Mouse (Mus musculus): Measurements from ENCODE around the gene B4galnt1.
A peak's percentile ranks its signal among the peaks of the same experiment; 100 is the strongest.
"Not testable (repeated sequence)": the region's sequence is repeated elsewhere in the genome, so short reads cannot be mapped to it uniquely, and the experiment has no call there.

B4galnt1 gene

DNA sequence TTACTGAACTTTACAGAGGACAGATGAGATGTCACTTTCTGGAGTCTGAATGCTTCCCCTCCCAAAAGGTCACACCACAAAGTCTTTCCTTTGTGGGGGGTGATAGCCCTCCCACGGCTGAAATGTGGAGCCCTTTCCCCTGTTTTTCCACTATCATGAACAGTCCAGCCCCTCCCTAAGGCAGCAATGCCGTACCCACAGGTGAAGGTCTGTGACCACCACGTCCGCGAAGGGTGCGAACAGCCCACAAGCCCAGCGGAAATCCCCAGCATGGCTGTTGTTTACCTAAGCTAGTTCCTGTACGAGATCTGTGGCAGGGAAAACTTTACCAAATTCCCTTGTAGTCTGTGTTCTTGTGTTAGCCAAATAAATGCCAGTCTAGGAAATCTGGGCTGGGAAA lies 23.5 kb upstream of the B4galnt1 start:
- DNase-seq (ENCODE audit: low spot score in 2 of 2), result no peak

DNA sequence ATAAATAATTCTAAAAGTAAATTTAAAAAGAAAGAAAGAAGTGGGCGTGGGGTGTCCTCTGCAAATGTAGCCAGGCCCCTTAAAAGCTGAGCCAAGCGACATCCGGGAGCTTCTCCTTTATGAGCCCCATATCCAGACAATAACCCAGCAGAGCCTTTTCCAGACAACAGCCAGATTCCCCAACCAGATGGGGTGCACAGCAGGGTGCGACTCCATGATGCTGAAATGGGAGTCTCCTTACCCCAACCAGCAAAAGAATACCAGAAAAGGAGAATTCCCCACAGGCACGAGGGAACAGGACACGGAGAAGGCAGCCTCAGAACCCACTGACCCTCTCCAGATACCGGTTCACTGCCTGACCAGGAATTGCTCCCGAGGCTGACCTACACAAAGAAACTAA lies 21.8 kb upstream of the B4galnt1 start:
- no peak for DNase-seq (ENCODE audit: low spot score in 2 of 2)

DNA sequence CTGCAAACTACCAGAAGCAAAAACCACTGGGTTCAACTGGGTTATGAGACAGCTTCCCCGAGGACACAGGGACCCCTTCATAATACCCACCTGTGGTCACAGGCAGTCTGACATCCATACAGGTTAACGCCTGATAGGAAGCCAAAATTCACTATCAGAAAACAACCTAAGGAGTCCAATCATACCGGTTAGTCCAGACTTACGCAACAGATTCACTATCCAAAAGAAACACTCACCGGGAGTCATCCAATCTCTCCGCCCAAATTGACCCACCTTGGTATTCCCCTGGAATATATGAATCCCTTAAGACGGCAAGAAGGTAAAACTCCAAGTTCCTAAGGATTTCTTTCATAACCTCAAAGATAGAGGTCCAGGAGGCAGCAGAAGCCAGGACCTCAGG lies 20.5 kb upstream of the B4galnt1 start:
- DNase-seq (ENCODE audit: low spot score in 2 of 2), result no peak

DNA sequence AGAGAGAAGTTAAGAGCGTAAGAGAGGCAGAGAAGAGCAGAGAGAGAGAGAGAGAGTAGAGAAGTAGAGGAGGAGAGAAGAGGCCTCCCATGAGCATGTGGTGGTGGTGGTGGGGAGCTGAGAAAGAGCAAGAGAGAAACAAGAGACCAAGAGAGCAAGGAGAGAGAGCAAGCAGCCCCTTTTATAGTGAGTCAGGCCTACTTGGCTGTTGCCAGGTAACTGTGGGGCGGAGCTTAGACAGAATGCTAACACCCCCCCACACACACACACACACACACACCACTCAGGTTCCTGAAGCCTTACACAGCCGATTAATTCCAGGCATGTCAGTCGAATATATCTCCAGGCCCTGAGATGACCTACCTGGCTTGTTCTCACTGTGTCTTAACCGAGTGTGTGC lies 19.7 kb upstream of the B4galnt1 start:
- DNase-seq (ENCODE audit: low spot score in 2 of 2), result no peak

DNA sequence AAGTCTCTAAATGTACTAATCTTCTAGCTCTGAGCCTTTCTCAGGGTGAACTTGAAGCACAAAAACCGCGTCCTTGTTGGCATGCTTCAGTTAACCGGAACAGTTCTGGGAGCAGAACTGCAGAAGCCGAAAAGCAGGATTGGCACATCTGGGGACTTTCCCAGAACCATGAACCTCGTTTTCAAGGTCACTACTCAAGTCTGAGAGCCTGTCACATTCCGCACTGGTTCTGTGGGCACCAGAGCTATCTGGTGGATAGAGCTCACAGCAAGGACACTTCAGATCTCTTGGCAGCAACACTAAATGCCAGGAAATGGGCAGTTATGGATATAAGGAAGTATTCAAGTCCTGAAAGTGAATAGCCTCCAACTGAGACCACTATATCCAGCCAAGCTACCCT lies 17.9 kb upstream of the B4galnt1 start:
- no peak for DNase-seq (ENCODE audit: low spot score in 2 of 2)

DNA sequence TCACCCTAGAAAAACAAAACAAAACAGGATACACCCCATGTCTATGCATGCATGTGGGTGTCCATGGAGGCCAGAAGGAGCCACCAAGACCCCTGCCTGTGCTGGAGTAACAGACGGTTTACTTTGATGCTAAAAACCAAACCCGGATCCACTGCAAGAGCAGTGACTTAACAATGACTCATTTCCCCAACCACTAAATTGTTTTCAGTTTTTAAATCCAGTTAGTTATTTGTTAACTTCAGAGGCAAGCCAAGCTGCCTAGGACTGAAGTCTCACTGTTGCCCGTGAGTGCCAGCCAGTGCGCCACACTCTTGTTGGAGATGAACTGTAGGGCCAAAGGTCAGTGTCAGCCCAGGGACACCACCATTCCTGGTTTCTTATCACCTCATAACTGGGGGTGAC lies 14.6 kb upstream of the B4galnt1 start:
- no peak for DNase-seq (ENCODE audit: low spot score in 2 of 2)

DNA sequence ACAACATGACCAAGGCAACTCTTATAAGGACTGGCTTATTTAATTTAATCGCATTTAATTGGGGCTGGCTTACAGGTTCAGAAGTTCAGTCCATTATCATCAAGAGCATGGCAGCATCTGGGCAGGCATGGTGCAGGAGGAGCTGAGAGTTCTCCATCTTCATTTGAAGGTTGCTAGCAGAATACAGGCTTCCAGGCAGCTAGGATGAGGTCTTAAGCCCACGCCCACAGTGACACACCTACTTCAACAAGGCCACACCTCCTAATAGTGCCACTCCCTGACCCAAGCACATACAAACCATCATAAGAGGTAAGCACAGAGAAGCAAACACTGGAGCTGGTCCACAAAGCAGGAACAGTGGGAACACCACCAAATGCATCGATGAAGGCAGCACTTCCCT lies 13.8 kb upstream of the B4galnt1 start:
- not testable (repeated sequence) for DNase-seq (ENCODE audit: low spot score in 2 of 2)

DNA sequence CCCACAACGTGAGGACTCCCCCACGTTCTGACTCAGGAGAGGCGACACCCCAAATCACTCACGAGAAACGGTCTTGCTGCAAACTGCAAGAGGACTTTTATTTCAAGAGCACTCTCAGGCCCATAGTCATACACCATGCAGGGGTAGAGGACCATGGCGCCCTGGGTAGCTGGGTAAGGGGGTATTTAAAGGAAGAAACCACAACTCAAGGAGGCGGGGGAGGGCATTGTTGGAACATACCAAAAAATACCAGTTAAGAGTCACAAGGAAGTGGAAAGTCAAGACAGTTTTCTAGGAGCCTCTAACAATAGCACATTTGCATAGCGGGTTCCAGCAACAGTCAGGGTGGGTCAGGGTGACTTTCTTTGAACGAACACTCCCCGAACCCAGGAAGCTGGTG lies 12.5 kb upstream of the B4galnt1 start:
- not testable (repeated sequence) for DNase-seq (ENCODE audit: low spot score in 2 of 2)

DNA sequence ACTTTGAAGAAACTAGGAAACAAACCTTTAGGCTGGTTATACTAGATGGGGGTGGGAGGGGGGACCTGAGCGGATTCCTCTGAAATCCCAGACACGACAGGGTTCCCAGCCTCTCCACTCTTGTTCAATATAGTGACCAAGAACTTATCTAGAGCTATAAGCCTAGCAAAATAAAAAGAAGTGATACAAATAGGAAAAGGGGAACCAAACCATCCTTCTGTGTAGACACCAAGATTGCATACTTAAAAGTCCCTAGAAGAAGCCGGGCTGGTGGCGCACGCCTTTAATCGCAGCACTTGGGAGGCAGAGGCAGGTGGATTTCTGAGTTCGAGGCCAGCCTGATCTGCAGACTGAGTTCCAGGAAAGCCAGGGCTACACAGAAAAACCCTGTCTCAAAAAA lies 11.7 kb upstream of the B4galnt1 start:
- DNase-seq (ENCODE audit: low spot score in 2 of 2), result no peak

DNA sequence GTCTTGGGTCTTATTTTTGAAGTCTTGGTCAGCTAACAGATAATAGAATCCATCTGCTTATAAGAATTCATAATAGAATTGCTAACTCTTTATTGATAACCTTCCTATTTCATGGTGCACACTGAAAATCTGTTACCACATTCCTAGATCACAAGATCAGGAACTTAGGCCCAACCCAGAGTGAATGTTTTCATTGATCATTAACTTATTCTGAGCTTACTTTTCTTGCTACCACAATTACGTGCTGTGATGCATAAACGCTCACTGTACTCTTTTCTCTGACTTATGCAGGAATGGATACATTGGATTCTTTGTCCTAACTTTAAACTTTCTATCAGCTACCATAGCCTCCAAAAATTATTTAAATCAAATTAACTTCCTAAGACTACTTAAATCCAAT lies 10.8 kb upstream of the B4galnt1 start:
- DNase-seq (ENCODE audit: low spot score in 2 of 2), result no peak

DNA sequence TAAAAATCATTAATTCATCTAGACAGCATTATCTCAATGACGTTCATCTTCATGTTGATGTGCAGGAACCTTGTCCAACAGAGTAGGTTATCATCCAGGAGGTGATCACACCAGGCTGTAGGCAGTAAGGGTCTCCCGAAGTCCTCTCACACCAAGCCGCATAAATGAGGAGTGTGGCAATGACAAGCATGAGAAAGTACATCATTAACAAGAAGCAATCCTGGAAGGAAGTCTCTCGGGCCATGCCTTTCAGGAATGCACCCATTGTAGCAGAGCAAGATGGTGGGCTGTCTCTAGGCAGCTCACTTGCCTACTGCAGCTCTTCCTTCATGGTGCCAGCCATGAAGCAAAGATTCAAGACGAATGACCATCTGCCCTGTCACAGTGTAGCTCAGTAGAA lies 10.4 kb upstream of the B4galnt1 start:
- DNase-seq (ENCODE audit: low spot score in 2 of 2), result no peak

DNA sequence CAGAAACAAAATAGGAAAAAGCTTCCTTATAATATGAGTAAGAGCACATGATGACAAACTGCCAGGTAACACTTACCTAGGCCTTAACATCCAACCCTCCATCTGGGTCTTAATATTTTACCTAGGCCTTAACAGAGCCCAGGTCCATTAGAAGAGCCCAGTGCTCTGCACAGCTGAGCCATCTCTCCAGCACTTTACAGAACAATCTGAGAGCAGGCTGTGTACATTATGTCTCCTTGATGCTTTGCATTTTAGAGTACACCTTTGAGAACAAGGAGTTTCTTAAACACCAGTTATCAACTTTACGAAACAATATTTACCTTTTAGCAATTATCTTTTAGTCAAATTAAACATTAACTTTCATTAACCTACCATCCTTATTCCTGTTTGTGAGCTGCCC lies 8.9 kb upstream of the B4galnt1 start:
- DNase-seq (ENCODE audit: low spot score in 2 of 2), result no peak

DNA sequence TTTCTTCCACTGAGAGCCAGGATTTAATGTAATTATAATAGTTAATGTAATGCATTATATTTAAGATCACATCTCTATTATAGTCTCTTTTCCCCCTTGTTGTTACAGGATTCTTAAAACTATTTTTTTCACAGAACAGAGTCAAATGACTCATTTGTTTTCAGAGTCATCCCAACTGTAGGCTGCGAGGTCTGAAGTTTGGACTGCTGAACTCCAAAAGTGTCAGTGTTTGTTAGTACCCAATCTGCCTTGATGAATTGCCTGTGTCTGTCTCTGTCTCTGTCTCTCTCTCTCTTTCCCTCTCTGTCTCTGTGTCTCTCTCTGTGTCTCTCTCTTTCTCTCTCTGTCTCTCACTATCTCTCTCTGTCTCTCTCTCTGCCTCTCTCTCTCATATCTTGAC lies 8.5 kb upstream of the B4galnt1 start:
- DNase-seq (ENCODE audit: low spot score in 2 of 2), result no peak

DNA sequence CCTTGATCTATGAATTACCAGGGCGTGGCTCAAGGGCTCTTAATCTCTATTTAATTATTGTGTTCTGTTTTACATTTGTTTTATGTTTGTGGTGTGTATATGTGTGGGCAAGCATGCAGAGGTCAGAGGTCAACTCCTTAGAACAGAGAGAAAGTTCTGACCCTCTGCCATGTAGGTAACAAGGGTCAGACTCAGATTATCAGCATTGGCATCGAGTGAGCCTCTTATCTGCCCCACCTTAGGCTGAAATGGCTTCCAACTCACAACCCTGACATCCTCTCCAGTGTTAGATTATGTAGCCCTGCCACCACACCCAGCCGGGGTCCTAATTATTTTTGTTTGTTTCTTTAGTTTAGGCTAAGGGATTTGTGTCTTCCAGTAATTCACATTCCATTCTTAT lies 6.6 kb upstream of the B4galnt1 start:
- no peak for DNase-seq (ENCODE audit: low spot score in 2 of 2)

DNA sequence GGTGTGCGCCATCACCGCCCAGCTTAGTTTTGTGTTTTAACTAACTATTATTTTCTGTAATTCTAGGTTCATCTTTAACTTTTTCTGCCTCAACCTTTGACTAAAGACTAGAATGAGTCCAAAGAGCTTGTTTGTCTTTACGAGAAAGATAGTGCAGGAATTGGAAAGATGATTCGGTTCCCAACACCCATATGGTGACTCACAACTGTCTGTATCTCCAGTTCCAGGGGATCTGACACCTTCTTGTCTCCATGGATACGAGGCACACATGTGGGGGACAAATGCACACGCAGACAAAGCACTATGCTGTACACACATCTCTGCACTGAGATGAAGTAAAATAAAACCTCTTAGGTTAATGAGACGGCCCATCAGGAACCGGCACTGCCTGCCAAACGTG lies 4.9 kb upstream of the B4galnt1 start:
- DNase-seq (ENCODE audit: low spot score in 2 of 2), result peak in 1 of 2 experiments; percentile 45

DNA sequence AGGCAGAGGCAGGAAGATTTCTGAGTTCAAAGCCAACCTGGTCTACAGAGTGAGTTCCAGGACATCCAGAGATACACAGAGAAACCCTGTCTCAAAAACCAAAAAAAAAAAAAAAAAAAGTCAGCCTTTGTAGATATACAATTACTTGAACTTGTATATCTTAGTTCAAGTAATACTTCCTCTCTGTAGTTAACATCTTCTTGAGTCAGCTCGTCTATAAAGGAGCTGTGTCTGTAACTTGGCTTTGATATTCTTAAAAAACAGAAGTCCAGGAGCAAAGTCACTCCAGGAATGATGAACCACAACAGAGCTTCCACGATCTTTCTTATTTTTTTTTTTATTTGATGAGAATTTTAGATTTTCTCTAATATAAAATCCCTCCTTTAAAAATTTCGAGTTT lies 4.3 kb upstream of the B4galnt1 start:
- DNase-seq (ENCODE audit: low spot score in 2 of 2), result no peak

DNA sequence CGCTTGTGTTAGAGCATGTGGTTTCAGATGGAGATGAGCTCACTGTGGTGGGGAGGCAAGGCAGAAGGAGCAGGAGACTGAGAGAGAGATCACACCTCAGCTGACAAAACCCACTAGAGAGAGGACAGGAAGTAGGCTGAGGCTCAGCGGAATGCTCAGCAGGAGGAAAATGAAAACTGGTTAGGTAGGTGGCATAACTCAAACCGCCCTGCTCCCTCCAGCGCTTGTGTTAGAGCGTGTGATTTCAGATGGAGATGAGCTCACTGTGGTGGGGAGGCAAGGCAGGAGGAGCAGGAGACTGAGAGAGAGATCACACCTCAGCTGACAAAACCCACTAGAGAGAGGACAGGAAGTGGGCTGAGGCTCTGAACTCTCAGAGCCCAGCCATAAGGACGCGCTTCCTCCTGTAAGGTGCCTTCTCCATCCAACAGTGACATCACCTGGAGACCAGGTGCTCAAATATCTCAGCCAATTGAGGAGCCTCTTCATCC lies 2.2 kb upstream of the B4galnt1 start:
- DNase-seq (ENCODE audit: low spot score in 2 of 2), result peak in 1 of 2 experiments; percentile 56

DNA sequence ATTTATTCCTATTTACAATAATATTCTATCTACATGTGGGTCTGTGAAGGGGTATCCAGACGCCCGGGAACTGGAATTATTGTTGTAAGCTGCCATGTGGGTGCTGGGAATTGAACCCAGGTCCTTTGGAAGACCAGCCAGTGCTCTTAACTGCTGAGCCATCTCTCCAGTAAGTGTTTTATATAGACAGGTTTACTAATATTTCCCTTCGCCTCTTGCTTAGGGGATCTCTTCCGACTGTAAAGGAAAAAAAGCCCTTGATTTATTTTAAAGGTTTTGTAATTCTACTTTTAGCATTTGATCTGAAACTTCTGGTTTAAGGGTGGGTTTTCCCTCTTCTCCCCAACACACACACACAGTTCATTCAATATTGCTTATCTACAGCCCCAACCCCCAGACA lies 835 bp upstream of the B4galnt1 start:
- no peak for DNase-seq (ENCODE audit: low spot score in 2 of 2)

DNA sequence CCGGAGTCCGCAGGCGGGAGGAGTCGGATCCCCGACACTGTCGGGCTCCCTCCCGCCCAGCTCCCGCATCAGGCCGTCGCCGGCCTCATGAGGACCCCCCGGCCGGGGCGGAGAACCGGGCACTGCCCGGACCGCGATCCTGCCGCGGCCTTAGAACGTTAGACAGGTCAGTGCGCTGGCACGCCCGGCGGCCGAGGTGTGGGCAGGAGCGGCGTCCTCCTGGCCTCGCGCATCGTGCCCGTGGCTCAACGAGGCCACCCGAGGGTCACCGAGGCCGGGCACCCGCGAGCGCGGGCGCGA lies 279 bp downstream of the B4galnt1 start:
- no peak for DNase-seq (ENCODE audit: low spot score in 2 of 2)

DNA sequence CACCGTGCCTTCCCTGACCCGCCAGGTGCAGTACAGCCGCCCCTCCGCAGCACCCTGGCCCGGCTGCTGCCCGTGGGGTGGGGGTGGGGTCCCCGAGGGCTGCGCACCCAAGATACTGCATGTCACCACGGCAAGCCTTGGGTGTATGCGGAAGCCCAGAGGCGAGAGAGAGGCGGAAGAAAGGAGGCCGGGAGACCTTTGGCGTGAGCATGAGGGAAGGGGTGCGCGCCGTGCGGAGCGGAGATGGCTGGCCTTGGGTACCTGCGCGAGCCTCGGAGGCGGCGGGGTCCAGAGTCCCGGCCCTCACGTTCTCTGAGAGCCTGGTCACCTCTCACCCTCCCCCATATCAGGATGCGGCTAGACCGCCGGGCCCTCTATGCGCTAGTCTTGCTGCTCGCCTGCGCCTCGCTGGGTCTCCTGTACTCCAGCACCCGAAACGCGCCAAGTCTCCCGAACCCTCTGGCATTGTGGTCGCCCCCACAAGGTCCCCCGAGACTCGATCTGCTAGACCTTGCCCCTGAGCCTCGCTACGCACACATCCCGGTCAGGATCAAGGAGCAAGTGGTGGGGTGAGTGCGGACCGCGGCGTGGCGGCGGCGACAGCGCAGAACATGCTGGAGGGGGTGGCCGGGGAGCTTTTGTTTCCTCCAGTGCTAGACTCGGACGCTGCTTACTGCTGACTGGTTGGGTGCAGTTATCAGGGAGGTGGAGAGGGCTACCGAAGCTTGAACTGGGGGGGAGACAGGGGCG lies 804 bp downstream of the B4galnt1 start:
- peak in 1 of 2 experiments; percentile 47 for DNase-seq (ENCODE audit: low spot score in 2 of 2)

DNA sequence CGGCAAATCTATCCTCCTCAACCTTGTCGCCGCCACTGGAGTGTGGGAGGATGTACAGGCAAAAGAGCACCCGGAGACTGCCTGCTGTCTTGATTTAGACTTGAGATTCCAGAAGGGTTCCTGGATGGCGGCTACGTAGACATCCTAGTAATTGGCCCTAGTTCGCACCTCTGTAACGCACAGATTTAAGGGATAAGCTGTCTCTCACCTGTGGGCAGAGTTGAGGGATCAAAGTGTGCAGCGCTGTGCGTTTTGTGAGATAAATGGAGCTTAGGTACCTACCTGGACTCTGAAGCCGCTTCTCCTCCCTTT lies 1.3 kb downstream of the B4galnt1 start:
- DNase-seq (ENCODE audit: low spot score in 2 of 2), result no peak

DNA sequence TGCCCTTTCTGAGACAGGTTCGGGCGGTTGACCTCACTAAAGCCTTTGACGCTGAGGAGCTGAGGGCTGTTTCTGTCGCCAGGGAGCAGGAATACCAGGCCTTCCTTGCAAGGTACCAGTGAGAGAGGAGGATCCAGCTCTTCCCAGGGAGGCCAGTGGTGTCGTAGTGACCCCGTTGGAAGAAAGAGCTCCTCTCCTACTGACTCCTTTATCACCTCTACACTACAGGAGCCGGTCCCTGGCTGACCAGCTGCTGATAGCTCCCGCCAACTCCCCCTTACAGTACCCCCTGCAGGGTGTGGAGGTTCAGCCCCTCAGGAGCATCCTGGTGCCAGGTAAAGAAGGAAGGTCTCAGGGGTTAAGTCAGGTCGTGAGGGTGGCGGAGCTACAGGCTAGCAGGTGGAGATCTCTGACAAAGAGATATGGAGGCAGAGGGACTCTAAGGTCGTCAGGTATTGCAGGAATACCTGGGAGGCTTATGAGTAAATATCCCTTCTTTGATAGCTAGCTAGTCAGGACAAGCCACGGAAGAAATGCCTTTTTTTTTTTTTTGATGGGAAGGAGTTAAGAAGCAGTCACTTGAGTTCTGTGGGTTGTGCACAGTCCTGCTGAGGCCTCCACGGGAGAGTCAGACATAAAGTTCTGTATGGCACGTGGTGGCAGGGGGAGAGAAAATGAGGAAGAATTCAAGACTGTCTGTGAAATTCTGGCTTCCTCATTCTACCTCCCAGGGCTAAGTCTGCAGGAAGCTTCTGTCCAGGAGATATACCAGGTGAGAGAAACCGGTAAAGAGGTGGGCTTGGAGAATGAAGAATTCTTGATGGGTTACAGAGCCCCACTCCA lies 2.0 kb downstream of the B4galnt1 start:
- no peak for DNase-seq (ENCODE audit: low spot score in 2 of 2)

DNA sequence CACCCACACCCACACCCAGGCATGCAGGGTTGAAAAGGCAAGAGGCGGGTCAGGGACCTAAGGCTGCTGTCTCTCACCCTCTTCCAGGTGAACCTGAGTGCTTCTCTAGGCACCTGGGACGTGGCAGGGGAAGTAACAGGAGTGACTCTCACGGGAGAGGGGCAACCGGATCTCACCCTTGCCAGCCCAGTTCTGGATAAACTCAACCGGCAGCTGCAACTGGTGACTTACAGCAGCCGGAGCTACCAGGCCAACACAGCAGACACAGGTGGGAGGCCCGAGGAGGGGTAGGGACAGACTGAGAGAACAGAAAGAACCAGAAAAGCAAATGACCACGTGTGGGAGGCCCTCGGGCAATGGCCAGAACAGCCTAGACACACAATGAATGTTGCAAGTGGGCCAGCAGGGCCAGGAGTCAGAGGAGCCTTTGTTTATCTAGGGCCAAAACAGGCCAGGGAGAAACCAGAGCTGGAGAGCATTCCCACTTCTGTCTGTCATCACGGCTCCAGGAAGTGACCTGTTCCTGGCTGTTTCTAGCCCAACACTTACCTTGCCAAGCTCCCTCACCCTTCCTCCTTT lies 2.7 kb downstream of the B4galnt1 start:
- no peak for DNase-seq (ENCODE audit: low spot score in 2 of 2)

Measured in left cerebral cortex, adult 9 months (tissue).